Mouse (Mus musculus) megakaryocyte, embryonic 14.5 days (primary cell): ENCODE measurements at regions not wholly inside any gene's neighbourhood (a gene's known extent, or its start where the extent isn't known, plus 50 kb on each side); places are given as distances from the start of the nearest gene placed in this dataset.

Experiments
- FLI1 ChIP-seq: IDR thresholded peaks from 2 replicates; pipeline ENCODE4 v1.6.1; 2012; ENCODE audit warnings: low read length, inconsistent platforms, mixed read lengths
- GATA1 ChIP-seq: IDR thresholded peaks from 3 replicates; pipeline ENCODE4 v1.6.1; 2012; ENCODE audit warnings: mixed read lengths, low read length, inconsistent platforms, borderline replicate concordance

DNA sequence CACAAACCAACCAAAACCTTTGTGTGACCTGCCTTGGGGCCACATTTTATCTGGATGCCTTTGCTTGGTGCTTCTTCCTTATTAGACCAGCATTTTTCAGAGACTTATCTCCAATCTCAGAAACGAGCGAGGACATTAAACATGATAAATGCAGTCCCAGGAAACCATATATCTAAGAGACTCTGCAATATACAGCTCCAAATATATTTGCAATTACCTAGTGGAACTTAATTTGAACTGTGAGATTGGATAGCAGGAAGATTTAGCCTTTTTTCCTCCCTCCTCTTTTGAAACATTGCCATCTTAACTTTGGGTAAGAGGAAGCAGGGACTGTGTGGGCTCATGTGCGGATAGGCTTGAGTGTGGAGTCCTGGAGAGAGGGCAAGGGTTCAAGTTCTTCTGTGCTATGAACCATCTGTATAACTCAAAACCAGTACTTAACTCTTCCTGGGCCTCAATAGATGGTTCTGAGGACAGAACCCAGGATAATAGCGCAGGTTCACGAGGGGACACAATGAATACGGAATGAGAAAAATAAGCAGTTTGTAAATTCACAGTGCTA lies 133.8 kb upstream of the 1810046K07Rik start:
- TF ChIP-seq GATA1, result no peak
- TF ChIP-seq FLI1, result no peak
